Mouse (Mus musculus) liver, embryonic 14.5 days (tissue): ENCODE results near the gene Hpn.

ENCODE experiments used
- CTCF ChIP-seq: IDR thresholded peaks from 2 replicates; pipeline ENCODE4 v1.5.1; 2016; ENCODE audit warnings: antibody characterized with exemption, low read depth, control low read depth
- EP300 ChIP-seq: IDR thresholded peaks from 2 replicates; pipeline ENCODE4 v1.6.1; 2016; ENCODE audit warnings: antibody characterized with exemption, low read depth

DNA sequence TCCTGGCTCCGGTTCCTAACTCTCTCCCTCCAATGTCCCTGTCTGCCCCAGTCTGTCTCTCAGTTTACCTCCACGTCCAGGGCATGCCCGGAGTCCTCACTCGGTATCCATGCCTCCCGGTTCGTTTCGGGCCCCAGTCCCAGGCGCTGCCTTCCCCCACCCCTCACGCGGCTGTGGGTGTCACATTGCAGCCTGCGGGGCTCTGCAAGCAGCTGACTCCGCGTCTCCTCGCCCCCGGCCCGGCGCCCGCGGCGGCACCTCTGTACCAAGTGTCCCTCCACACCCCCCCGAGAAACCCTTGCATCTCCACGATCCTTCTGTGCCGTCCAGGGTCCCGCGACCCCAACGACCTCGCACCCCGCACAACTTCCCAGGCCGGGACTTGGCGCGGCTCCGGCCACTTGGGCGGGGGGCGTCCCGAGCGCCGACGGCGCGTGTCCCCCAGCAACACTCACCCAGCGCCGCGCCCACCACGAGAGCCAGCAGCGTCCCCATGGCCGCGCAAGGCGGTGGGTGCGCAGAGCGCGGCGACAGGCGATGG is 11.2 kb upstream of the Hpn start:
- no peak for TF ChIP-seq EP300
- TF ChIP-seq CTCF = no peak
